Mouse (Mus musculus): Measurements from ENCODE around the gene Armc9.

- TF ChIP-seq CTCF (IDR thresholded peaks at IDR 0.05; ENCODE audit: borderline replicate concordance, insufficient read depth, low read depth, low read length) (no peak), POLR2A (IDR thresholded peaks at IDR 0.05; ENCODE audit: borderline replicate concordance, insufficient read depth, low read length) (no peak)
These were observed 39.5 kb downstream of the Armc9 start for GRCm38 (mm10) chr1:86194044-86194443.

Data from cerebellum, adult 2 months (tissue).